Mouse (Mus musculus): ENCODE measurements around the gene Eif3d.

Gene Eif3d

GRCm38 (mm10) chr15:77920511-77921462 lies 49.8 kb downstream of the Eif3d start:
- no peak for DNase-seq (ENCODE audit: low spot score in 2 of 2)

GRCm38 (mm10) chr15:77919441-77919840 lies 51.2 kb downstream of the Eif3d start:
- DNase-seq (ENCODE audit: low spot score in 2 of 2), result no peak

GRCm38 (mm10) chr15:77916851-77917544 lies 53.6 kb downstream of the Eif3d start:
- DNase-seq (ENCODE audit: low spot score in 2 of 2), result peak; percentile 79 to 83

- DNase-seq (ENCODE audit: low spot score in 2 of 2), result no peak
These were observed 55.3 kb downstream of the Eif3d start for GRCm38 (mm10) chr15:77915287-77915686.

DNA sequence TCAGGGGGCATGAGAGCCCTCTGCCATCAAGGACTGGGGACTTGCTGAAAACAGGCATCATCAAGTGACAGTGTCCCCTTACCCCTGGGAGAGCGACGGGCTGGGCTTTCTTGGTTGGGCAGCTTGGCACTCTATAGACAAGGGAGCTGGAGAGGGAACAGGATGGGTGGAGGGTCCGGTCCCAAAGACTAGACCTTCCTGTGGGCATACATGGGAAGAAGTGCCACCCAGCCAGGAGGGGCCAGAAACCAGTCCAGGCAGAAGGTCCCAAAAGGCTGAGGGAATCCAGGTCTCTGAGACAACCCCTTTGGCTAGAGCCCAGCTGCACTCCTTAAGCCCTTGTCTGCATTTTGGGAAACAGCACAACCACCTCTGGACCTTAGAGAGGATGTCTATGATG lies 56.1 kb downstream of the Eif3d start:
- DNase-seq (ENCODE audit: low spot score in 2 of 2), result no peak

GRCm38 (mm10) chr15:77913054-77913453 lies 57.6 kb downstream of the Eif3d start:
- no peak for DNase-seq (ENCODE audit: low spot score in 2 of 2)

GRCm38 (mm10) chr15:77912585-77912984 lies 58.0 kb downstream of the Eif3d start:
- DNase-seq (ENCODE audit: low spot score in 2 of 2), result no peak

GRCm38 (mm10) chr15:77912048-77912447 lies 58.6 kb downstream of the Eif3d start:
- DNase-seq (ENCODE audit: low spot score in 2 of 2), result no peak

DNA sequence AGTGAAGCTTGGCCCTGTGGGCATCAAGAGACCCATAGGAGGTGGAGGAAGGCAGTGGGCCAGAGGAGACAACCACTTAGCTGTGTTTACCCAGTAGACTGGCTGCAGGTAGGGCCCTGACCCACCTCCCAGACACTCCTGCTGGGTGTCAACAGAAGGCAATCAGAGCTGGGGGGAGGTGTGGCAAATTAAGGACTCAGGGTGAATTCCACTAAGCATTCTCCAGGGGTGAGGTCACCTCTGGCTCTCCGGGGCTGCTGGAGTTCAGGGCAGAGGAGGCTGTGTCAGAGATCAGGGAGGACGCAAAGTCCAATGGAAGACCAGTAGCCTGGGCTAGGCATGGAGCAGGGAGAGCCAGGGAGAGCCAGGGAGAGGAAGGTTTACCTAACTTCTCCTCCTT lies 59.5 kb downstream of the Eif3d start:
- no peak for DNase-seq (ENCODE audit: low spot score in 2 of 2)
